Mouse (Mus musculus): Measurements from ENCODE around the gene Timm23.

GRCm38 (mm10) chr14:32164173-32165051 is 37.3 kb downstream of the Timm23 start:
- TF ChIP-seq CTCF (IDR thresholded peaks at IDR 0.05; ENCODE audit: low read depth, low read length) (no peak), POLR2A (IDR thresholded peaks at IDR 0.05; ENCODE audit: extremely low read depth, insufficient read depth, low read length) (no peak)

Measured in liver, adult 2 months (tissue).